Mouse (Mus musculus) mouse embryonic stem cell (cell line): ENCODE measurements at regions not wholly inside any gene's neighbourhood (a gene's known extent, or its start where the extent isn't known, plus 50 kb on each side); places are given as distances from the start of the nearest gene placed in this dataset.
"Not testable (repeated sequence)": the region's sequence is repeated elsewhere in the genome, so short reads cannot be mapped to it uniquely, and the experiment has no call there.

Experiments used
- in situ Hi-C, 2 experiments: fragments of 300-500 bp; cut with MboI; formaldehyde crosslinking; loops; 1 replicate in 1 of 2; 3 replicates in 1 of 2; pipeline ENCODE4 v1.14.3; 2019 to 2020; ENCODE audit warnings: low sequenced_read_pairs in 2 of 2, low pct_unique_long_range_greater_than_20kb in 1 of 2, mixed read lengths in 1 of 2; ENCODE audit not compliant: unreplicated experiment in 1 of 2

DNA sequence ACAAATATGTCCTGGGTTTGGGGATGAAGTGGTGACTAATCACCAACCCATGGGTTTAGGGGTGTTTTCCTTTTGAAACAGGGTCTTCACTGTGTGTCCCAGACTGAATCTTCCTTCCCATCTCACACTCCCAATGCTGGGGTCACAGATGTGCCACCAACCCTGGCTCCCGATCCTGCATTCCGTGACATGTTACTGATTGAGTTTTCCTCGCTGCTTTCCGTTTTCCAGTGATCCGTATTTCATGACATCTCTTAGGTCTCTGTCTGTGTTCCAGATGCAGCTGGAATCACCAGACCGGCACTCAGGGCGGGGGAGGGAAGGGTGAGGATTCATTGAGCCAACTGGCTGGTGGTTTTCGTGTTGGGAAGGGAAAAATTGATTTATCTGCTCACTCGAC, 157.1 kb downstream of the Opa1 start:
- in situ Hi-C loops: loop anchor here in 1 of 2 experiments (10.0 kb wide), 1 partner anchor 479 kb away; no protein-coding TSS in a partner anchor

DNA sequence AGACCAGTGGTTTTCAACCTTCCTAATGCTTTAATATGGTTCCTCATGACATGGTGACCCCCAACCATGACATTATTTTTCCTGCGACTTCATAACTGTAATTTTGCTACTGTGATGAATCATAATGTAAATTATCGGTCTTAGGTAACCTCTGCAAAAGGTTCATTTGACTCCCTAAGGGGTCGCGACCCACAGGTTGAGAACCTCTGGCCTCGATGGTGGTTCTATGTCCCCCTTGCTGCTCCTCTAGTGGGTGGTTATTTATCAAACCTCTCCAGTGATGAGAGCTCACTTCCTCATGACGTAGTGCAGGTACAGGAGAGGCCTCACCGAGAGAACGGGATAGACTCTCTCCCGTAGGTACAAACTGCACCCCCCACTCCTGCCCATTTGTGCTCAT, 158.9 kb downstream of the Opa1 start:
- in situ Hi-C loops: loop anchor here in 1 of 2 experiments (10.0 kb wide), 1 partner anchor 477 kb away; no protein-coding TSS in a partner anchor

DNA sequence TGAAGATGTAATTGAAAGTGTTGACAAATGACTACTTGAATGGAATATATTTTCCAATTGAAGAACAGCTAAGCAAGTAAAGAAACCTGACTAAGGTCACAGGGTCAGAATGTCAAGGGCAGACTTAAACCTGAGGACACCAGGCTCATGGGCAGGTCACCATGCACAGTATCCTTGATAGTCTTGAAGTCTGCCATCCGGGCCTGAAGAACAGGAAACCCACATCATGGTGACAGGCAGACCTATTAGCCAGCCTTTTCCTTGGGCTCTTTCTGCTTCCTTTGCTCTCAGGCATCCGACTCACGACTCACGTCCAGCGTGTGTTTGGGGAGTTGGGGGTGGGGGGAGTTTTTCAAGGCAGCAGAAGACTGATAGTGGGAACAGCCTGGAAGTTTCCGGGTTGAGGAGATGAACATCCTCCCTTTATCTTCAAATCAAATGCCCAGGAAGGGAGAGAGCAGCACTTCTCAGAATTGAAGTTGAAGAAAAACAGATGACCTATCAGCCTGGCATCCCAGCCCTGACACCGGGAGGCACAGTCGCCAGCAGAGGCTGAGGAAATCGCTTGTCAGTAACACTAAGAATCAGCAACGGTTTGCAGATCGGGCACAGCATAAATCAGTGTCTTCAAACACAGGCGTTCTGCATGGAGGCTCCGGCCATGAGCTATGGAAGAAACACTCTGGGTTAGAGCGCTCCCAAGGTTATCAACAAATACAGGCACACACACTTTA, 163.5 kb downstream of the Opa1 start:
- in situ Hi-C loops: no loop called here

DNA sequence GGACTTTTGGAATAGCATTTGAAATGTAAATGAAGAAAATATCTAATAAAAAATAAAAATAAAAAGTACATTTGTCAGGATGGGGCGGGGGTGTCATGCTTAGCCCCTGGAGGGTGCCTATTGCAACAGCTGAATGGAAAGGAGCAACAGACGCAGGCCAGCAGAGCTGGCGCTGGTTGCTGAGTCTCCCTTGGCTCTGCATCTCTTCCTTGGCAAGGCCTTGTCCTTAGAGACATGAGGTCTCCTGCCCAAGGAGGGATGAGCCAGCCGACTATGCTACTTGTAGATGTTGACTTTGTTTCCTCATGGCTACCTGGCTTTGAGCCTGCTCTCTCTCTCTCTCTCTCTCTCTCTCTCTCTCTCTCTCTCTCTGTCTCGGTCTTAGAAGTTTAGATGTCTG, 166.4 kb downstream of the Opa1 start:
- in situ Hi-C loops: no loop called here

DNA sequence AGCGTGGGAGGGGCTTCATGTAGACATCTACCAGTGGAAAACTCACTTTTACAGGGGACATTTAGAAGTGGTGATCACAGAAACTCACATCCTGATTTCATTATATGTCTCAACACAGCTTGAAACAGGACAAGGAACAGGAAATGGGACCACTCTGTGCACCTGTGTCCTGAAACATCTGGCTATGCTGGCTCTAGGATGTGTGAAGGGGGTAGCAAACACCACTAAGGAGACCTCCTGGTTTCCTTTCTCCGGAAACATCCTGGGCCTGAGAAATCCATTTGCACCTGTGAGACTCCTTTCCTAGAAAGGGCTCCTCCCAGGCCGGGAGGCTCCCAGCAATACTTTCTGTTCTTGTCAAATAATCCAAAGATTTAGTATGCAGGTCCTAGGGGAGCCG, 167.1 kb downstream of the Opa1 start:
- in situ Hi-C loops: no loop called here

DNA sequence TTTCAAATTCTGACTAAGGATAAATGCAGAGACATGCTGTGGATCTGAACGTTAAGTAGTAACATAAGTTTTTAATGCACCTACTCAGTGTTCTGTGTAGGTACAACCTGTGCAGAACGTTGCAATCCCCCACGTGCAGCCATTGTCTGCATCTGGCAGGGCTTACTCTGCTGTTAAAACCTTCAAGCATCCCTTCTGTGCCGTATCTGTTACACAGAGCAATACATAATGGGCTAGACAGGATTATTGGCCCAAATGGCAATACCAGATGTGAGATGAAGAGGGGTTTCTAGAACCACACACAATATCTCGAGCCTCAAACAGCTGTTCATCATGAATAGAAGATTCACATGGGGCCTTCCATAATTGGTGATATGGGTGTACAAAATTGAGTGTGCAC, 170.0 kb downstream of the Opa1 start:
- in situ Hi-C loops: no loop called here

DNA sequence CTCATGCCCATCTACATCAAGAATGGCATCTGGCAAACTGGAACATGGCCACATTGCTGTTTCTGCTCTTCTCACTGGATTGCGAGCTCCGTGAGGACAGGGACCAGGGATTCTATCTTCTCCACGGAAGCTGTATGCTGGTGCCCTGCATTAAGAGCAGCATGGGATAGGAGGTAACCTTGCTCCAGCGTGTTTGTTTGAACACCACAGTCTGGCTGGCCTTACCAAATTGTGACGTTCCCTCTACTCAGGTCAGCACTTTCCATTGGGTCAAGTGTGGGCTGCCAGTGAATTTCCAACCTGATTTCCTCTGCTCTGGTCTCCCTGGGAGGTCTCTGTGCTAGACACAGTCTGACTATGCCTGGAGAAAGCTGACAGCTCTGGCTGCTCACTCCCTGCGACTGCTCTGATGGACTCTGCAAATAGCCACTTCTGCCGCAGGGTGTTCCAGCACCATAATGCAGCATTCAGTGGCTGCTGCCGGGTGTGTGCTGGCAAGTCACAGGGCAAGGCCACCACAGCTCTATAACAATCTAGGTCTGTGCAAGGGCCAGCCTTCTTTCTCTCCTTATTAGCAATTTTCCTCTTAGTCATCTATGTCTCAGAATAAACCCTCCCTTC, 175.6 kb downstream of the Opa1 start:
- in situ Hi-C loops: no loop called here

DNA sequence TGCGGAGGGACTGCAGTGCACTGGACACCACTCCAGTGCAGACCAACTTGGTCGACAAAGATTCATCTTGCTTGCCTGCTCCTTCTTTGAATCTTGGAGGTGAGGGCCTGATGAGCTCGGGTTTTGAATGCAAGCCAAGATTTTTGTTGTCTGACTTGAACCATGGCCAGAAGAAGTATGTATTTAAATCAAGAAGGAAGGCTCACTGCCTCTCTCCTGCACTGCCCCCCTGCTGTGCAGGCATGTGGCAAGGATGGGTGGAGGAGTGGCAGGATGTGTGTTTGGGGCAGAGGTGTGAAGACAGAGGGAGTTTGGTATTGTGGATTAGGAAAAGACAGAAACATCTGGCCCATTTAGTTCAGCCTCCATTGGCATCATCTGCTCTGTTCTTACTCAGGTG, 179.1 kb downstream of the Opa1 start:
- in situ Hi-C loops: no loop called here

DNA sequence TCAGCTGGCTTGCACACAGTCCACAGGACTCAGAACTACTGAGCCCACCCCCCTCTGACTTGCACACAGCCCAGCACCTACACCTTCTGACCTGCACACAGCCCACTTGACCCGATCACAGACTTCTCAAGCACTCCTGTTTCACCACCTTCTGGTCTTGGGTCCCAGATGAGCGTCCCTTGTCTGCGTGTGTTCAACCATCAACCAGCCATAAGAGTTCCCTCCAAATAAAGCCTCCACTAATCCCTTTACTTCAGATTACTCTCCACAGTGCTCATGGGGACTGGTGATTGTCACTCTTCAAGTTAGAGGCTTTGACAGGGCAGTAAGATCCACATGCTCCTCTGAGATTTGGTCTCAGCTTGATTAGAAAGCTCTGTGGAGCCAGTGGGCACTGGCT, 180.3 kb downstream of the Opa1 start:
- in situ Hi-C loops: no loop called here

DNA sequence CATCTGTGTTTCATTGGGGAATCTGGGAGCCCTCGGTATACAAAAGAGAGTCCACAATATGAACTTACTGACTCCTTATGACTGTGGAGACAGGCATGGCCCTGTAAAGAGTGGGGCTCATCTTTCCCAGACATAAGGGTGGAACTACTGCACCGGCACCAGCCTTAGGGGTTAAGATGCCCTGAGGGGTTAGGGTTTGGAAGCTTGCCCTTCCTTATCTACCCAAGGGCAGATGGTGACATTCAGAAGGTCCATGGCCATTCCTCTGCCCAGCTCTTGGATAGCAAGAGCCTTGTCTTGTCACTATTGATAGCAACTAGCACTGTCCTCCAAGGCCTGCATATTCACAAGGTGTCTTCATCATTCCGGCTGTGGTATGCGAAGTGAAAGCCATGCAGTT, 181.5 kb downstream of the Opa1 start:
- in situ Hi-C loops: no loop called here

DNA sequence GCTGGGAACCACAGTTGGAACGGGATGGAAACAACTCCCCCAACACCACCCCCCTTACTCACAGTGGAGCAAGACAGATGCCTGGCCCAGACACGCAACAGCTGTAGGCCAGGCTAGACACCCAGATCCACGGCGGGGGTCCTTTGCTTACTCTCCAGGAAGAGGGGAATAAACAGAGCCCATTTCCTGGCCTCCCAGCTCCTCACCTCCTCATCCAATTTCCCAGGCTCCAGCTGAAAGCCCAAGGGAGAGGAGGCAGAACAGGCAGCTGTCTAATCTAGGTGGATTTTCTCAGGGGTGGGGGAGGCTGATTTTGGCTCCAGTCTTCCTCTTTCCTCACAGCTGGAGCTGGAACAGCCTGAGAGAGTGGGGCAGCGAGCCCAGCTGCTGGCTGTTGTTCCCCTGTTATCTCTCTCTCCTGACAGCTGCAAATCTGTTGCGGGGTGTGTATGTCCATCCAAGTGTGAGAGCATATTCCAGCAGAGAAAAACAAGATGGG, 182.7 kb downstream of the Opa1 start:
- in situ Hi-C loops: no loop called here

DNA sequence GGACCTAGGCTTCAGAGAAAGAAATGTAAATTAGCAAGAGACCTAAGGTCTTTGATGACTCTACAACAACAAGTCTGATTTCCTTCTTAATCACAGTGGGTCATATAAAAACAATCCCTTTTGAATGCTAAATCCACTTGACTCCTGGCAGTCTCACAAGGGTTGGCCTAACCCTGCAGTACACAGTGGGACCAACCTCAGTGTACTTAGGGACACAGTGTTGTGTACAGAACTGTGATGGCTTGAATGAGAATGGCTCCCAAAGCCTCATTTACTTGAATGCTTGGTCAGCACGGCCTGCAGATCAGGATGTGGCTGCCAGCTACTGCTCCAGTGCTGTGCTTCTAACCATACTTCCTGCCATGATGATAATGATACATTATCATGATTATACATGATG, 185.2 kb downstream of the Opa1 start:
- in situ Hi-C loops: no loop called here

DNA sequence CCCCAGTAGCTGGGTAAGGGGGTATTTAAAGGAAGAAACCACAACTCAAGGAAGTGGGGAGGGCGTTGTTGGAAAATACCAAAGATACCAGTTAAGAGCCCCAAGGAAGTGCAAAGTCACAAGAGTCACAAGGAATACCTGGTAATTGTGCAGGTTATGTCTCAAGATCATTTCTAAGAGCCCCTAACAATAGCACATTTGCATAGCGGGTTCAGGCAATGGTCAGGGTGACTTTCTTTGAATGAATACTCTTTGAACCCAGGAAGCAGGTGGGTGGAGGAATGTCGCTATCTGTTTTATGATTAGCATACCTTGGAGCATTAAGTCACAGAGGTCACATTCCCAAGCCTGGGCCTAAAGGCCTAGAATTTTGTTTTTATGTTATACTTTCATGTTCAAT, 186.7 kb downstream of the Opa1 start:
- in situ Hi-C loops: not testable (repeated sequence)

DNA sequence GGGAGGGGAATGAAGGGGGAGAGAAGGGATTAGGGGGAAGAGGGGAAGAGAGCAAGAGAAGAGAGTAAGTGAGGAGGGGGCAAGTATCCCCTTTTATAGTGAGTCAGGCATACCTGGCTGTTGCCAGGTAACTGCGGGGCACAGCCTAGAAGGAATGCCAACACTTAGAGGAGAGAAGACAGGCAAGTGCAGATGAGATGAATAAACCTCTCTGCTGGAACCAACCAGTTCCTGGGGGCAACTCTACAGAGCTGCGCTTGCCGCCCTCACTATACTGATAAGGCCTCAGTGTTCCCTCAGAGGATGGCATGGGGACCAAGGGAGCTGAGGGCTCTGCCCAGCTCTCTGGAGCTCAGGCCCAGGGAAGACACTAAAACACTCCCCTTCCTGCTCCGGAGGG, 192.2 kb downstream of the Opa1 start:
- in situ Hi-C loops: no loop called here

DNA sequence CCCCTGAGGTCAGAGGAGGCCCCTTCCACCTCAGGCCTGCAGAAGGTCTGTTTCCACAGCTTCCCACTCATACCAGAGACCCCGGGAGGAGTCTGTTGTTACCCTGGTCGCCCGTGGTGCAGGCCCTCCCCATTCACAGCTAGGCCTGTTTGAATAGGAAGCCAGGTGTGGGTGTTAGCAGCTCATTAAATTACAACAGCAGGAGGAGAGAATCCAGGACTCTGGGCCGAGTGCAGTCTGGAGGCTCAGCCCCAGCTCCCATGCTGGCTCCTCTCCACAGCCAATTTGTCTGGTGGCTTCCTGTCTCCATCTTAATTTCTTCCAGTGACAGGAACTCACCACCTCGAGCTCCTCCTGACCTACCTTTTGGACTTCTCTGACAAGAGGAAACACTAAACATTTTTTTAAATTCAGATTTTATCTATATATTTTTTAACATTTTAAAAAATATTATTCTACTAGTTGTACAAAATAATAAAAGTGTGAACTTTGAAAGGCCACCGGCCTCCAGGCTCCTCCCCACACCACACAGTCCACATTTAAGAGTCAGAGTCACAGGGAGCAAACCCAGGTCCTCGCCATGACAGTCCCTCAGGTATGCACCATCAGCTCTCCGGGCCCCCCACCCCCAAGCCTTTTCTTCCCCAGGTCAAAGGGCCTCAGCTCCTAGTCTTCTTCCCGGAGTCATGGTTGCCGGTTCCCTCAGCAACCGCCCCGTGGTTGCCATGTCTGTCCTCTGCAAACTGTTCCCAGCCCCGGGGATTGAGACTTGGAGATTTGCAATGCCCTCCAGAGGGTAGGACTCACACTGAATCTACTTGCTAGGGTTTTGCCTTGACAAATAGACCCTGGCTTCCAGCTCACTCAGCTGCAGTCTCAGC, 192.8 kb downstream of the Opa1 start:
- in situ Hi-C loops: no loop called here

DNA sequence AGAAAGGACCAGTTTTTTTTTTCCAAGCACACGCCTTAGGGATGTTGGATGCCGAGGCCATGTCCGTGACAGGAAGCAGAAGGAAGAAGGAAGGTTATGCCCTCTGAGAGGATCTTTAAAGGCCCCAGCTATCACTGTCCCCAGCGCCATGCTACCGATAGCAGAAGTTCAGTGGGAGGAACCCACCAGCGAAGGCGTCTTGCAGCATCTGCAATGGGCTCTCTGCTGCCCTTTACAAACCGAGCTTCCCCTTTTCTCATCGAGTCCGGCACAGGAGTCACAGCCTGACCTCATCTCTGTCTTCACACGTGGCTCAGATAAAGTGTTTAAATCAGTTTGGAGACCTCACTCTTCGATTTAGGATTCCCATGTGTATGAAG, 193.5 kb downstream of the Opa1 start:
- in situ Hi-C loops: no loop called here

DNA sequence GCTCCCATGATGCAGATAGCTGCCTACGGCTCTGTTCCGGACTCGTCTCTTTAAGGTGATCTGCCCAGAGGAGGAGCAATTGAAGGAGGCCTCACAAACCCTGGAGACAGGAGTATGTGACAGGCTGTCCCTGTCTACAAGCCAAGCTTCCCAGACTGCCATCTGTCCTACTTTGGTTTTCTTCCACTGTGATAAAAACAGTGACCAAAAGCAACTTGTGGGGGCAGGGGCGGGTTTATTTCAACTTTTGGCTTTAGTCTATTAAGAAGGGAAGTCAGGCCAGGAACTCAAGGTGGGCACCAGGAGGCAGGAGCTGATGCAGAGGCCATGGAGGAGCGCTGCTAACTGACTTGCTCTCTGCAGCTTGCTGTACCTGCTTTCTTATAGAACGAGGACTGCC, 193.9 kb downstream of the Opa1 start:
- in situ Hi-C loops: no loop called here

DNA sequence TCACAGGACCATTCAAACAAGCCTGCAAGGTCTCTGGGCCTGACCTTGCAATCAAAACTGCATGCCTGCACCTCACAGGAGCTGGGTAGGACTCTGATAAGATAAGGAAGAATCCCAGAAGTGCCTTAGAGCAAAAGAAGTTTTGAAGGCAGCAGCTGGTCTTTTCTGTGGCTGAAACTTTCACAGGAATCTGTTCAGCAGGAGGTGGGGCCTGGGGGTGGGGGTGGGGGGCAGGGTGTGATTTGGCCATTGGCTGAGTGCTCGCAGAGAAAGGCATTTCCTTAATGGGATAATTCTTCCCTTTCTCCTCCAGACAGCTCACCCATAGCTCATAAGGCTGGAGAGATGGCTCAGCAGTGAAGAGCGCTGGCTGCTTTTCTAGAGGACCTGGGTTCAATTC, 195.8 kb downstream of the Opa1 start:
- in situ Hi-C loops: no loop called here

DNA sequence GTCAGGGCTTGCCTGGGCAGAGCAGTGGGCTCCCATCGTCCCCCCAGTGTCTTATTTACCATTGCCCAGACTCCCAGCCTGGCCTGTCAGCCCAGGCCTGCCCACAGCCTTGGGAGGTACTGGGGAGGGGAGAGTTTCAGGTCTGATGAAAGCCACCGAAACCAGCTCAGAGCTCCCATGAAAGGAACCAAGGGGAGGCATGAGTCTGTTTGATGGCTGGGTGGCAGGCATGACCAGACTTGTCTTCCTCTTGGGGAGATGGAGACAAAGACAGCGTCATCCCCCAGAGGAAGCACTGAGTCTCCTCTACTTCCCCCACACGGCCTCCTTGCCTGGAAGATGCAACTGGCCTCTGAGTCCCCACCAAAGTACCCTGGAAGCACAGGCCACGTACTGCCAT, 196.7 kb downstream of the Opa1 start:
- in situ Hi-C loops: no loop called here
